Comparison of ENCODE assay signal across 8 mouse cellular contexts in genomic region chr8:106168356-106169016, GRCm38 (mm10). TPM values are rescaled to one million over a fixed set of nuclear protein-coding genes. Genes with fewer than 3 reads are reported as not detected.
DNase-seq lines count a peak whose midpoint lies in the region; ATAC-seq and TF ChIP-seq lines count a peak whose summit lies in the region.

TSS of gene Slc7a6 (plus strand) at chr8:106168857.

- WGBS in embryonic facial prominence, embryonic 13.5 days: under 1% methylated on average over 58 of the region's 59 CpGs
- WGBS in heart, adult 2 months: under 1% methylated on average over 59 of the region's 59 CpGs
- 1% methylated on average over 48 of the region's 59 CpGs for WGBS in limb, embryonic 13.5 days
- under 1% methylated on average over 59 of the region's 59 CpGs for WGBS in midbrain, embryonic 15.5 days

- H3K9me3 ChIP-seq in embryonic facial prominence, embryonic 13.5 days: no peaks in the 10 kb centered on the region
- H3K9me3 ChIP-seq in limb, embryonic 13.5 days: no peaks in the 10 kb centered on the region
- no peaks in the 10 kb centered on the region for H3K9me3 ChIP-seq in midbrain, embryonic 15.5 days

- TF ChIP-seq EP300 in heart, adult 2 months (IDR thresholded peaks at IDR 0.05; ENCODE audit: insufficient read depth, low read depth, low read length): no peak

- peaks cover 13% of the 10 kb centered on the region for H3K4me1 ChIP-seq in embryonic facial prominence, embryonic 13.5 days
- H3K4me1 ChIP-seq in heart, adult 2 months (ENCODE audit: control insufficient read depth, insufficient read depth, low read length): no peaks in the 10 kb centered on the region; the same call in 1 of the 2 replicates
- peaks cover 14% of the 10 kb centered on the region; the same call in 1 of the 2 replicates for H3K4me1 ChIP-seq in limb, embryonic 13.5 days
- H3K4me1 ChIP-seq in midbrain, embryonic 15.5 days: peaks cover 19% of the 10 kb centered on the region

- DNase-seq in 3134 (ENCODE audit: extremely low read depth, insufficient read length, low spot score): peak; percentile 86
- DNase-seq in adrenal gland, postnatal 36 days: peak; percentile 90 to 95
- DNase-seq in heart, adult 2 months: peak; percentile 92 to 93
- DNase-seq in kidney, adult 8-10 months: peak; percentile 50 to 68
- DNase-seq in spleen, postnatal 10 days (ENCODE audit: low spot score in 2 of 2): peak; percentile 79 to 90

- intact Hi-C loops in heart, adult 2 months (cut with DNase I): loop anchor here (2.0 kb wide), 2 partner anchors 28 to 42 kb away; partner anchors contain the start of genes Prmt7 and Slc7a6os

- H3K27me3 ChIP-seq in embryonic facial prominence, embryonic 13.5 days: no peaks in the 10 kb centered on the region
- no peaks in the 10 kb centered on the region for H3K27me3 ChIP-seq in heart, adult 2 months (ENCODE audit: control insufficient read depth, insufficient read depth, low read length)
- no peaks in the 10 kb centered on the region for H3K27me3 ChIP-seq in limb, embryonic 13.5 days
- H3K27me3 ChIP-seq in midbrain, embryonic 15.5 days (replicated peaks): no peaks in the 10 kb centered on the region

- H3K4me2 ChIP-seq in embryonic facial prominence, embryonic 13.5 days: peak within 1 kb of the TSS; percentile 84
- peak within 1 kb of the TSS; percentile 93 for H3K4me2 ChIP-seq in limb, embryonic 13.5 days (replicated peaks)
- H3K4me2 ChIP-seq in midbrain, embryonic 15.5 days: peak within 1 kb of the TSS; percentile 83

- H3K27ac ChIP-seq in embryonic facial prominence, embryonic 13.5 days: peak within 1 kb of the TSS; percentile 93
- peak within 1 kb of the TSS; percentile 73 for H3K27ac ChIP-seq in heart, adult 2 months
- peak within 1 kb of the TSS; percentile 89 for H3K27ac ChIP-seq in limb, embryonic 13.5 days
- peak within 1 kb of the TSS; percentile 92 for H3K27ac ChIP-seq in midbrain, embryonic 15.5 days

- no peak; the same call in 1 of the 2 replicates for TF ChIP-seq POLR2A in heart, adult 2 months (IDR thresholded peaks at IDR 0.05; ENCODE audit: insufficient read depth, low read depth, low read length)

- H3K36me3 ChIP-seq in embryonic facial prominence, embryonic 13.5 days: peaks cover 12% of the 10 kb centered on the region
- H3K36me3 ChIP-seq in heart, adult 2 months (ENCODE audit: control insufficient read depth, insufficient read depth, low read length): no peaks in the 10 kb centered on the region
- peaks cover 12% of the 10 kb centered on the region for H3K36me3 ChIP-seq in limb, embryonic 13.5 days
- peaks cover 11% of the 10 kb centered on the region; the same call in 1 of the 2 replicates for H3K36me3 ChIP-seq in midbrain, embryonic 15.5 days (replicated peaks)

- peak; percentile 48 for TF ChIP-seq CTCF in heart, adult 2 months (IDR thresholded peaks at IDR 0.05)

- peak; percentile 79 for ATAC-seq in embryonic facial prominence, embryonic 13.5 days (ENCODE audit: insufficient number of reproducible peaks, insufficient read depth, low FRiP score, low TSS enrichment, low read depth)
- peak; percentile 86 for ATAC-seq in limb, embryonic 13.5 days (ENCODE audit: low FRiP score, low read depth)
- peak; percentile 93 for ATAC-seq in midbrain, embryonic 15.5 days (replicated peaks)

- peak within 1 kb of the TSS; percentile 90 for H3K9ac ChIP-seq in embryonic facial prominence, embryonic 13.5 days
- H3K9ac ChIP-seq in heart, adult 2 months (ENCODE audit: low read depth, low read length): peak within 1 kb of the TSS; percentile 78
- H3K9ac ChIP-seq in limb, embryonic 13.5 days: peak within 1 kb of the TSS; percentile 90
- peak within 1 kb of the TSS; percentile 88 for H3K9ac ChIP-seq in midbrain, embryonic 15.5 days

- peak within 1 kb of the TSS; percentile 84 for H3K4me3 ChIP-seq in embryonic facial prominence, embryonic 13.5 days
- peak within 1 kb of the TSS; percentile 87 for H3K4me3 ChIP-seq in heart, adult 2 months
- H3K4me3 ChIP-seq in limb, embryonic 13.5 days: peak within 1 kb of the TSS; percentile 81
- H3K4me3 ChIP-seq in midbrain, embryonic 15.5 days: peak within 1 kb of the TSS; percentile 90

- H3K79me2 ChIP-seq in heart, adult 2 months (replicated peaks; ENCODE audit: control insufficient read depth, insufficient read depth, low read length): no peaks in the 10 kb centered on the region

RNA-seq across cellular contexts. Expression of gene Slc7a6, which starts in this region (rescaled TPM):
- 10 to 100 TPM; 28.4 to 33.1 TPM for total RNA-seq in adrenal gland, postnatal 36 days (2021)
- polyA plus RNA-seq in embryonic facial prominence, embryonic 13.5 days (2015; fragmentation: Nextera tagmentation; extraction: Ambion mirVana): 57.6 and 59.2 TPM in 2 replicates
- total RNA-seq in heart, adult 2 months (2021): 10 to 100 TPM; 10.2 to 10.8 TPM
- 14.7 and 17.4 TPM in 2 replicates for polyA plus RNA-seq in heart, adult 2 months (2012; rRNA removed)
- 59.0 and 68.9 TPM in 2 replicates for polyA plus RNA-seq in limb, embryonic 13.5 days (2015; fragmentation: Nextera tagmentation; extraction: Ambion mirVana)
- 62.7 and 65.0 TPM in 2 replicates for polyA plus RNA-seq in midbrain, embryonic 15.5 days (2015; fragmentation: Nextera tagmentation; extraction: Ambion mirVana)

Comparison
In these comparisons a context has a peak if more than half of its experiments do, and no peak if none do; other contexts are left out.
1. Peak in every context shown above with its lines: DNase-seq, ATAC-seq, H3K4me3 ChIP-seq and H3K27ac ChIP-seq.